Mouse (Mus musculus) heart, embryonic 15.5 days (tissue): Measurements from ENCODE around the gene A030014E15Rik. TPM values are rescaled to one million over a fixed set of nuclear protein-coding genes. Genes with fewer than 3 reads are reported as not detected.
"Not testable (repeated sequence)": the region's sequence is repeated elsewhere in the genome, so short reads cannot be mapped to it uniquely, and the experiment has no call there.

Experiments used
- ATAC-seq: fragments of 200-750 bp; cut with Nextera tagmentation; replicated peaks from 2 replicates; pipeline ENCODE4 v1.8.0; 2017; ENCODE audit warnings: low read depth, moderate TSS enrichment; ENCODE audit not compliant: insufficient number of reproducible peaks, insufficient read depth, low FRiP score
- H3K27ac ChIP-seq: fragments of 300-500 bp; sonication (generic); 2 replicates; pipeline ENCODE4 v1.5.1; 2015; ENCODE audit warnings: mild to moderate bottlenecking, inconsistent platforms
- H3K27me3 ChIP-seq: fragments of 300-500 bp; sonication (generic); 2 replicates; pipeline ENCODE4 v1.6.1; 2015; ENCODE audit warnings: inconsistent platforms
- H3K36me3 ChIP-seq: fragments of 300-500 bp; sonication (generic); 2 replicates; pipeline ENCODE4 v1.6.1; 2015; ENCODE audit warnings: mild to moderate bottlenecking, inconsistent platforms
- H3K4me1 ChIP-seq: fragments of 300-500 bp; sonication (generic); replicated peaks from 2 replicates; pipeline ENCODE4 v1.6.1; 2015; ENCODE audit warnings: inconsistent platforms
- H3K4me2 ChIP-seq: fragments of 300-500 bp; sonication (generic); 2 replicates; pipeline ENCODE4 v1.6.1; 2015; ENCODE audit warnings: inconsistent platforms, mild to moderate bottlenecking, moderate library complexity
- H3K4me3 ChIP-seq: fragments of 300-500 bp; sonication (generic); 2 replicates; pipeline ENCODE4 v1.5.1; 2015; ENCODE audit warnings: mild to moderate bottlenecking, inconsistent platforms
- H3K9ac ChIP-seq: fragments of 300-500 bp; sonication (generic); 2 replicates; pipeline ENCODE4 v1.6.1; 2015; ENCODE audit warnings: mild to moderate bottlenecking, inconsistent platforms
- H3K9me3 ChIP-seq: fragments of 300-500 bp; sonication (generic); replicated peaks from 2 replicates; pipeline ENCODE4 v1.6.1; 2016; ENCODE audit warnings: inconsistent platforms
- WGBS: fragments of 180-500 bp; shearing (Covaris S2); methylation state at CpG from one replicate; pipeline ENCODE4 v1.1.7; 2015; ENCODE audit warnings: mixed read lengths; 5-methylcytosine and 5-hydroxymethylcytosine counted together
- polyA plus RNA-seq: library from polyadenylated mRNA; unstranded; fragments of >200 nt; fragmentation: Nextera tagmentation; extraction: Ambion mirVana; gene quantifications from 2 replicates; pipeline ENCODE4 v1.2.1, GENCODE M21; 2015

Gene A030014E15Rik
- not detected in 2 replicates for polyA plus RNA-seq

- no peak within 1 kb of the TSS for H3K4me3 ChIP-seq
- H3K9ac ChIP-seq, result no peak within 1 kb of the TSS
- H3K27me3 ChIP-seq, result no peaks in the 10 kb centered on the region
- no peak for ATAC-seq
- 78% methylated on average over 6 of the region's 6 CpGs for WGBS
- no peaks in the 10 kb centered on the region for H3K36me3 ChIP-seq
- no peak within 1 kb of the TSS for H3K4me2 ChIP-seq
- H3K4me1 ChIP-seq, result no peaks in the 10 kb centered on the region
- H3K9me3 ChIP-seq, result no peaks in the 10 kb centered on the region
- H3K27ac ChIP-seq, result no peak within 1 kb of the TSS
Observed at GRCm38 (mm10) chr1:82924650-82925049, at the start of gene A030014E15Rik. TSS of gene A030014E15Rik (plus strand) at chr1:82924917.

GRCm38 (mm10) chr1:82879172-82879571 lies 45.5 kb upstream of the A030014E15Rik start:
- H3K4me1 ChIP-seq, result no peaks in the 10 kb centered on the region
- H3K9me3 ChIP-seq, result no peaks in the 10 kb centered on the region
- no peak overlapping the region for H3K27ac ChIP-seq
- WGBS, result 71% methylated on average over 2 of the region's 2 CpGs
- H3K36me3 ChIP-seq, result peaks cover 32% of the 10 kb centered on the region
- ATAC-seq, result no peak
- H3K4me3 ChIP-seq, result no peak overlapping the region
- H3K9ac ChIP-seq, result no peak overlapping the region
- no peak overlapping the region for H3K4me2 ChIP-seq
- no peaks in the 10 kb centered on the region for H3K27me3 ChIP-seq

- peaks cover 29% of the 10 kb centered on the region for H3K36me3 ChIP-seq
- no peaks in the 10 kb centered on the region for H3K4me1 ChIP-seq
- no peak overlapping the region for H3K4me3 ChIP-seq
- H3K4me2 ChIP-seq, result no peak overlapping the region
- H3K27ac ChIP-seq, result no peak overlapping the region
- H3K27me3 ChIP-seq, result no peaks in the 10 kb centered on the region
- 84% methylated on average over 8 of the region's 8 CpGs for WGBS
- H3K9ac ChIP-seq, result no peak overlapping the region
- no peaks in the 10 kb centered on the region for H3K9me3 ChIP-seq
- ATAC-seq, result no peak
Observed at GRCm38 (mm10) chr1:82880196-82880595, 44.5 kb upstream of the A030014E15Rik start.

GRCm38 (mm10) chr1:82893269-82893668 lies 31.4 kb upstream of the A030014E15Rik start:
- H3K9me3 ChIP-seq, result no peaks in the 10 kb centered on the region
- H3K36me3 ChIP-seq, result peaks cover 37% of the 10 kb centered on the region
- H3K4me3 ChIP-seq, result no peak overlapping the region
- WGBS, result 95% methylated on average over 7 of the region's 7 CpGs
- ATAC-seq, result no peak
- no peak overlapping the region for H3K27ac ChIP-seq
- H3K4me2 ChIP-seq, result no peak overlapping the region
- no peaks in the 10 kb centered on the region for H3K4me1 ChIP-seq
- H3K27me3 ChIP-seq, result no peaks in the 10 kb centered on the region
- no peak overlapping the region for H3K9ac ChIP-seq

GRCm38 (mm10) chr1:82900567-82900966 lies 24.1 kb upstream of the A030014E15Rik start:
- no peaks in the 10 kb centered on the region for H3K27me3 ChIP-seq
- H3K9ac ChIP-seq, result no peak overlapping the region
- H3K36me3 ChIP-seq, result peaks cover 24% of the 10 kb centered on the region
- H3K9me3 ChIP-seq, result no peaks in the 10 kb centered on the region
- no peak for ATAC-seq
- no peak overlapping the region for H3K27ac ChIP-seq
- no peak overlapping the region for H3K4me3 ChIP-seq
- WGBS, result 85% methylated on average over 1 of the region's 1 CpGs
- H3K4me2 ChIP-seq, result no peak overlapping the region
- H3K4me1 ChIP-seq, result no peaks in the 10 kb centered on the region

DNA sequence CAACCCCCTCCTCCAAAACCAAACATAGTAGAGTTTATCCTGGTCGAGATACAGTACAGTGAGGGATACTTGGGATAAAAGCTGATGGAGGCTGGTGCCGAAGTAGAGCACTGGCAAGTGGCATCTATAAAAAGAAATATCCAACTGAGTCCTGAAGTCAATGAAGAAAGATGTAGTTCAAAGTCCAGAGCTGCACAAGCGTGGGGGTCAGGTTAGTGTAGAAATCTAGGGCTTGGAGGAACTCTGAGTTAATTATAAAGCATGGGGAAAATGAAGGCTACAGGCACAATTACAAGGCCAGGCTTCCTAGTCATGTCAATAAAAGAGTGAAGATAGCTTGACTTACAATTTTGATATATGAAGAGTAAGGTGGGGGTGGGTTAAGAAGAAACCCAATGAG lies 23.5 kb upstream of the A030014E15Rik start:
- Histone ChIP-seq H3K27ac (no peak overlapping the region), H3K27me3 (no peaks in the 10 kb centered on the region), H3K9ac (no peak overlapping the region), H3K9me3 (no peaks in the 10 kb centered on the region), H3K4me3 (no peak overlapping the region), H3K4me1 (0 out of 2 replicates have a peak, but pooled peaks cover 1% of the 10 kb centered on the region), H3K36me3 (peaks cover 24% of the 10 kb centered on the region), H3K4me2 (no peak overlapping the region)
- ATAC-seq, result no peak
- 82% methylated on average over 3 of the region's 3 CpGs for WGBS

GRCm38 (mm10) chr1:82905886-82906285 lies 18.8 kb upstream of the A030014E15Rik start:
- no peak overlapping the region for H3K4me3 ChIP-seq
- H3K27ac ChIP-seq, result no peak overlapping the region
- 0 out of 2 replicates have a peak, but pooled peaks cover 2% of the 10 kb centered on the region for H3K4me1 ChIP-seq
- H3K36me3 ChIP-seq, result peaks cover 15% of the 10 kb centered on the region
- H3K27me3 ChIP-seq, result no peaks in the 10 kb centered on the region
- ATAC-seq, result no peak
- no peak overlapping the region for H3K9ac ChIP-seq
- WGBS, result 57% methylated on average over 3 of the region's 3 CpGs
- no peaks in the 10 kb centered on the region for H3K9me3 ChIP-seq
- no peak overlapping the region for H3K4me2 ChIP-seq

DNA sequence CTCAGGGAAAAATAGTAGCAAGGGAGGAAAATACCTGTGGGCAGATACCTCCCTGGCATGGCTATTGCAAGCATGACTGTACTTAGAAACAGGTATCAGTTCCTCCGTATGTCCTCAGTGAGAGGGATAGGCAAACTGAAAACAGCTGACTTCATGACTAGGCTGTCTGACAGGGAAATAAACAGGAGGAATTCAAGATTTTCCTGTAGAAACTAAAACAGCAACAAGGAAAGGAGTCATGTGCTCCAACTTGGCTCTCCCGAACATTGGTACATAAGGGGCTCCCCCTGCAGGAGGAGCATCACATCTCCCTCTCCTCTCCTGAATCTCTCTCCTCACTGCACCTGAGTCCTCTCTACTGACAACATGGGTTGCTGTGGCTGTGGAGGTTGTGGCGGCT lies 11.7 kb upstream of the A030014E15Rik start, which contains the start of gene A030005L19Rik:
Gene A030005L19Rik, plus strand, starts transcription at position 301 of the 400 bp plus-strand sequence.
- no peak for ATAC-seq
- no peaks in the 10 kb centered on the region for H3K4me1 ChIP-seq

GRCm38 (mm10) chr1:82913434-82913833 lies 11.3 kb upstream of the A030014E15Rik start:
- ATAC-seq, result not testable (repeated sequence)

More for the DNA sequence above, 11.7 kb upstream of the A030014E15Rik start, which contains the start of gene A030005L19Rik:
- H3K27me3 ChIP-seq, result no peaks in the 10 kb centered on the region
- WGBS, result 80% methylated on average over 3 of the region's 3 CpGs
- H3K27ac ChIP-seq, result no peak within 1 kb of the TSS
- H3K36me3 ChIP-seq, result no peaks in the 10 kb centered on the region
- H3K9me3 ChIP-seq, result no peaks in the 10 kb centered on the region
- no peak within 1 kb of the TSS for H3K4me2 ChIP-seq
- H3K9ac ChIP-seq, result no peak within 1 kb of the TSS
- H3K4me3 ChIP-seq, result no peak within 1 kb of the TSS

GRCm38 (mm10) chr1:82930558-82930957 lies 5.8 kb downstream of the A030014E15Rik start:
- H3K36me3 ChIP-seq, ATAC-seq, H3K9me3 ChIP-seq, H3K4me2 ChIP-seq, H3K4me1 ChIP-seq, H3K9ac ChIP-seq, H3K4me3 ChIP-seq, H3K27me3 ChIP-seq, H3K27ac ChIP-seq: not testable (repeated sequence)
- WGBS, result 78% methylated on average over 3 of the region's 3 CpGs

More at GRCm38 (mm10) chr1:82913434-82913833, 11.3 kb upstream of the A030014E15Rik start:
- not testable (repeated sequence) for H3K4me3 ChIP-seq, H3K9me3 ChIP-seq, H3K4me2 ChIP-seq, H3K9ac ChIP-seq, H3K4me1 ChIP-seq, H3K27ac ChIP-seq, H3K27me3 ChIP-seq, H3K36me3 ChIP-seq
- WGBS, result 95% methylated on average over 5 of the region's 5 CpGs

GRCm38 (mm10) chr1:82931326-82931725 lies 6.6 kb downstream of the A030014E15Rik start, which contains the start of gene Gm6217:
TSS of gene Gm6217 (minus strand) at chr1:82931399.
- H3K9me3 ChIP-seq, H3K27ac ChIP-seq, H3K4me3 ChIP-seq, H3K4me1 ChIP-seq, ATAC-seq, H3K36me3 ChIP-seq, H3K27me3 ChIP-seq, H3K9ac ChIP-seq, H3K4me2 ChIP-seq: not testable (repeated sequence)
- WGBS, result no CpG with 5 or more reads among the region's 6 CpGs

DNA sequence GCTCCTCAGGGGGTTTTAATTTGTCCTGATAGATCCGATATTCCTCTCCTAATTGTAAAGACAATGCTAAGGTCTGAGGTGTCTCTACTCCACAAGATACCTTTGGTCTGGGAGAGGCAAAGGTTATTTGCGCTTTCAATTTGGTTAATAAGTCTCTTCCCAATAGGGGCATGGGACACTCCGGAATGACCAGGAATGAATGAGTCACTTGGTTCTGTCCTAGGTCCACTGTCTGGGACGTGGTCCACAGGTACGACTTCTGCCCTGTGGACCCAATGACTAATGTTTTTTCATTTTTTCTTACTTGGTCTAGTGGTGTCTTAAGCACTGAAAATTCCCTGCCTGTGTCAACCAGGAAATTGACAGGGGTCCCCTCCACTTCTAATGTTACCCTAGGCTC lies 13.9 kb downstream of the A030014E15Rik start:
- no peak for ATAC-seq
- WGBS, result 93% methylated on average over 5 of the region's 5 CpGs

More for the DNA sequence above, 13.9 kb downstream of the A030014E15Rik start:
- no peak overlapping the region for H3K4me3 ChIP-seq
- H3K27me3 ChIP-seq, result no peaks in the 10 kb centered on the region
- H3K9ac ChIP-seq, result no peak overlapping the region
- H3K27ac ChIP-seq, result no peak overlapping the region
- H3K9me3 ChIP-seq, result 0 out of 2 replicates have a peak, but pooled peaks cover 3% of the 10 kb centered on the region
- no peak overlapping the region for H3K4me2 ChIP-seq
- H3K36me3 ChIP-seq, result no peaks in the 10 kb centered on the region
- no peaks in the 10 kb centered on the region for H3K4me1 ChIP-seq
